Mouse (Mus musculus): ENCODE results near the gene Alk.

DNA sequence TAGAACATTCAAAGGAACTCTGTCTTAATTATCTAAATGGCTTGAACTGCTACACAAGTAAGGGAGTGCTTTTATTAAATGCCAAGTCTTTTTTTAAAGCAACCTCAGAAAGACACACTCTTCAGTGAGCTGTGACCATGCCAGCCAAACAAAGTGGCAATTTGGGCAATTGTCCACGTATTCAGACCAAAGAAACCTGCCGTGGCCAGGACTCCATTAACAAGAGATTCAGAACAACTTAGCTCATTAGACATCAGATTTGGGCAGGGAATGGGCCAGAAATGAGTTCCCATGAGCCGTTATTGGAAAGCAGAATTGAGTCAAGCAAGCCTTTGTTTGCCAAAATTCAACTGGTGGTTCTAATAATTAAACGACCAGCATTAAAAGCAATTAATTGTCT lies 118.8 kb downstream of the Alk start:
- no peak for TF ChIP-seq POLR2A (IDR thresholded peaks at IDR 0.05; ENCODE audit: insufficient read depth, low read depth, low read length)
- TF ChIP-seq CTCF (IDR thresholded peaks at IDR 0.05), result no peak
